Mouse (Mus musculus) testis, adult 2 months (tissue): ENCODE measurements around the gene Fshr.

Experiments used
- CTCF ChIP-seq: fragments of 200-500 bp; IDR thresholded peaks from 2 replicates; pipeline ENCODE4 v1.5.1; 2012; ENCODE audit warnings: low read depth, mild to moderate bottlenecking, inconsistent platforms, low read length, moderate library complexity; ENCODE audit not compliant: control insufficient read depth, insufficient read depth, insufficient replicate concordance
- POLR2A ChIP-seq: fragments of 200-500 bp; IDR thresholded peaks from 2 replicates; pipeline ENCODE4 v1.6.1; 2012; ENCODE audit warnings: low read depth, mild to moderate bottlenecking, inconsistent platforms, low read length, moderate library complexity; ENCODE audit not compliant: control insufficient read depth

DNA sequence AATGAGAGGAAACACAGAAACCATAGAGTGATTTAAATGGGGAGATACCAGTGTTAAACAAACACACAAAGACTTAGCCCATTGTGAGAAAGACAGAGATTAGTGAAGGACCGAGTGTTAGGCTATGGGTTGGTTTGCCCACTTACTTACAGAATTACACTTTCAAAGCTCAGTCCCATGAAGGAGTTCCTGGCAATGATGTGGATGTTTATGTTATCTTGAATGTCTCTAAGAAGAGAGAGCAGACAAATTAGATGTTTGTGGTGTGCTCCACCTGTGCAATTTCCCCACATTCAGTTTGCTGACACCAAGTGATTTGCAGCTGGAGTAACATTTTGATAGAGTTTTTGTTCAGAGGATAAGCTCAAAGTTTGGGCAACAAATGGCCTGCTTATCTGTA lies 191.4 kb downstream of the Fshr start:
- TF ChIP-seq POLR2A (no peak), CTCF (no peak)
